Mouse (Mus musculus): ENCODE measurements around the gene Kif6. TPM values are rescaled to one million over a fixed set of nuclear protein-coding genes. Genes with fewer than 3 reads are reported as not detected.
A peak's percentile ranks its signal among the peaks of the same experiment; 100 is the strongest.

Gene Kif6
- polyA plus RNA-seq, 1 experiment from 2014 or later, result 3.3 TPM

- Histone ChIP-seq H3K36me3 (no peaks in the 10 kb centered on the region), H3K9me3 (no peaks in the 10 kb centered on the region), H3K4me1 (replicated peaks) (peaks cover 5% of the 10 kb centered on the region; the same call in 1 of the 2 replicates), H3K4me2 (no peak overlapping the region), H3K9ac (no peak overlapping the region), H3K27me3 (peaks cover 21% of the 10 kb centered on the region), H3K4me3 (no peak overlapping the region), H3K27ac (replicated peaks) (no peak overlapping the region)
- 16% methylated on average over 7 of the region's 7 CpGs for WGBS
- ATAC-seq (ENCODE audit: low read depth), result peak; percentile 68
Measured at GRCm38 (mm10) chr17:49898849-49899331, 284.0 kb downstream of the Kif6 start.

DNA sequence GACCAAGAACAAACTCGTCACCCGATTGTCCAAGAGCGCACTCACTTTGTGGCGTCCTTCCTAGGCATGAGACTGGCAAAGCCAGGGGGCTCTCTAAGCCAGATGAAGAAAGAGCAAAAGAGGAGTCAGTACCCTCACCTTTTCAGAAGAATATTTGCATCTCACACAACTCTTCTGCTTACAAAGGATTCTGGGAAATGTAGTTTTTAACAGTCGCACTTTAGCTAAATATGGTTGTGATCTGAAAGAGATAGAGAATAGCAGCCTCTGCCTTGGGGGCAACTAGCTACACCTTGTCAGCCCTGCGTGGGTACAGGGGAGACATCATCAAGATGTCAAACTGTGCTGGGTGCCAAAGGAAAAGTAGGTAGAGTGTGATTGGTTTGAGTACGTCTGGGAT lies 287.7 kb downstream of the Kif6 start:
- H3K9ac ChIP-seq, result no peak overlapping the region
- 84% methylated on average over 7 of the region's 7 CpGs for WGBS
- ATAC-seq (ENCODE audit: low read depth), result no peak
- no peaks in the 10 kb centered on the region for H3K36me3 ChIP-seq
- H3K4me3 ChIP-seq, result no peak overlapping the region
- H3K4me1 ChIP-seq (replicated peaks), result peaks cover 5% of the 10 kb centered on the region; the same call in 1 of the 2 replicates
- H3K4me2 ChIP-seq, result no peak overlapping the region
- no peaks in the 10 kb centered on the region for H3K9me3 ChIP-seq
- H3K27ac ChIP-seq (replicated peaks), result no peak overlapping the region
- H3K27me3 ChIP-seq, result peaks cover 21% of the 10 kb centered on the region

DNA sequence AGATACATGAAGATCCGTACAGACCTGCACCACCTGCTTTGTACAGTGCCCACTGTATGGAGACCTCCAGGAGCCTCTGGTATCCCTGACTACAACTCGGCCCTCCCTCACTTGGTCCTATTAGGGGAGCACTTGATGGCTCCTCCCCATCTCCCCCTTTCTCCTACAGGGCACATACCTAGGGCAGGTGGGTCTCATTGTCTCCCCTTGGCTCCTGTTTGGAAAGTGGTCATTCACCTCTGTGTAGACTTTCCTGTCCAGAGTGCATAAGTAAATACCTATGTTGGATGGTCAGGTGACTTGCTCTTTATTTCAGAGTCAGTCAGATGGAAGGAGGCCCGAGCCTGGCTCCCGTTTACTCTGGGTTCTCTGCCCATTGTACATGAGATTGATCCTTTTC lies 308.5 kb downstream of the Kif6 start:
- Histone ChIP-seq H3K4me1 (replicated peaks) (no peaks in the 10 kb centered on the region), H3K9ac (no peak overlapping the region), H3K9me3 (no peaks in the 10 kb centered on the region), H3K27me3 (no peaks in the 10 kb centered on the region), H3K27ac (replicated peaks) (no peak overlapping the region), H3K36me3 (no peaks in the 10 kb centered on the region), H3K4me3 (no peak overlapping the region), H3K4me2 (no peak overlapping the region)
- 70% methylated on average over 4 of the region's 4 CpGs for WGBS
- ATAC-seq (ENCODE audit: low read depth), result peak; percentile 23; the same call in 1 of the 2 replicates

DNA sequence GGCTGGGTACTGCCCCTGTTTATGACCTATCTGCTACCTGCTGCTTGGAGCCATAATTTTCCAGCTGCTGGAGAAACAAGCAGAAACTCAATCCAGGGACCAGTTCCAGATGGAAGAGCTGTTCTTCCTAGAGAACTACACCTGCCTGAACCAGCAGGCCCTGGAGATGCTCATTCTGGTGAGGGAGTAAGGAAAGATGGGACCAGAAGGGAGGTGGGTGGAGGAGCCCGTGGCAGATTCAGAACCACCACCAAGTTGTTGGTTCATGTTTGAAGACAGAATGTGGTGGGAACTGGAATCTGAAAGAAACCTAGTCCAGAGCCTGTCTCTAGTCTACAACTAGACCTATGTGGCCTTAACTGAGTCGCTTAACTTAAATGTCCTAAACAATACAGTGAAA lies 312.7 kb downstream of the Kif6 start:
- Histone ChIP-seq H3K4me3 (no peak overlapping the region), H3K4me1 (replicated peaks) (no peaks in the 10 kb centered on the region), H3K9ac (no peak overlapping the region), H3K36me3 (no peaks in the 10 kb centered on the region), H3K27ac (replicated peaks) (no peak overlapping the region), H3K4me2 (no peak overlapping the region), H3K9me3 (no peaks in the 10 kb centered on the region), H3K27me3 (no peaks in the 10 kb centered on the region)
- no peak for ATAC-seq (ENCODE audit: low read depth)
- WGBS, result 86% methylated on average over 2 of the region's 2 CpGs

DNA sequence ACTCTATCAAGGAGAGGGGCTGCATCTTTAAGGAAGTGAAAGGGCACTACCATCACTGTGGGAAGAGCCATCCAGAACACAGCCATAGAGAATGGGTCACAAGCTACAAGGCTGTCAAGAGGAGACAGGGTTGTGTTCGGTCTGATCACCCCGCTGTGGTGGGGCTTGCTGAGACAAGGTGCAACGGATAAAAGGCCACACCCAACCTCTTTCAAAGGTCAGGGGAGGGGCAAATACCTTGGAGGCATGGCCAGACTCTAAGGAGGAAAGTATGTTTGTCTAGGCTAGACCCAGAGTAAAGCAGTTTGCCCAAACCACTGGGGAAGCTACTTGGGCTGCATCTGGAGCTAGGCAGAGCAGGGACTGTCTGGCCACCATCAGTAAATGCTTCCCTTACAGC lies 318.9 kb downstream of the Kif6 start:
- H3K27ac ChIP-seq (replicated peaks), result no peak overlapping the region
- no peak overlapping the region for H3K9ac ChIP-seq
- WGBS, result 71% methylated on average over 3 of the region's 3 CpGs
- 0 out of 2 replicates have a peak, but pooled peaks cover 5% of the 10 kb centered on the region for H3K4me1 ChIP-seq (replicated peaks)
- no peaks in the 10 kb centered on the region for H3K9me3 ChIP-seq
- no peak overlapping the region for H3K4me2 ChIP-seq
- H3K4me3 ChIP-seq, result no peak overlapping the region
- no peak for ATAC-seq (ENCODE audit: low read depth)
- no peaks in the 10 kb centered on the region for H3K36me3 ChIP-seq
- no peaks in the 10 kb centered on the region for H3K27me3 ChIP-seq

DNA sequence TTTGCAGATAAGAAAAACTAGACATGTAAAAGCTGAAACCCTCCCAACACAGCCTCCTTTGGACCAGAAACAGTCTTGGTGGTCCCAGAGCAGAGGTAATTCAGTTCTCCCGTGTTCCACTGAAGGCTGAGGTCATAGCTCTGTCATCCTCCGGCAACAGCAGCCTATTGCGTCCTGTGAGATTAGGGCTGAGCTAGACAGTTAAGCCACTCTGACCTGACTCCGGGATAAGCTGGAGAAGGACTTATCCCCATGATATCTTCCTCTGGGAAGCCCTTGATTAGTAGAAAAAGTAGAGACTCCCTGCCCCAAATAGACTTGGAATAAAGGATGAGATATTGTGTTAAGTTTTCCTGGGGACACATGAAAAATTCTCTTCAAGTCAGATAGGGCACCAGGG lies 319.6 kb downstream of the Kif6 start:
- Histone ChIP-seq H3K4me1 (replicated peaks) (0 out of 2 replicates have a peak, but pooled peaks cover 5% of the 10 kb centered on the region), H3K4me2 (no peak overlapping the region), H3K4me3 (no peak overlapping the region), H3K9ac (no peak overlapping the region), H3K9me3 (no peaks in the 10 kb centered on the region), H3K27ac (replicated peaks) (no peak overlapping the region), H3K27me3 (no peaks in the 10 kb centered on the region), H3K36me3 (no peaks in the 10 kb centered on the region)
- ATAC-seq (ENCODE audit: low read depth), result no peak
- WGBS, result 74% methylated on average over 4 of the region's 4 CpGs

DNA sequence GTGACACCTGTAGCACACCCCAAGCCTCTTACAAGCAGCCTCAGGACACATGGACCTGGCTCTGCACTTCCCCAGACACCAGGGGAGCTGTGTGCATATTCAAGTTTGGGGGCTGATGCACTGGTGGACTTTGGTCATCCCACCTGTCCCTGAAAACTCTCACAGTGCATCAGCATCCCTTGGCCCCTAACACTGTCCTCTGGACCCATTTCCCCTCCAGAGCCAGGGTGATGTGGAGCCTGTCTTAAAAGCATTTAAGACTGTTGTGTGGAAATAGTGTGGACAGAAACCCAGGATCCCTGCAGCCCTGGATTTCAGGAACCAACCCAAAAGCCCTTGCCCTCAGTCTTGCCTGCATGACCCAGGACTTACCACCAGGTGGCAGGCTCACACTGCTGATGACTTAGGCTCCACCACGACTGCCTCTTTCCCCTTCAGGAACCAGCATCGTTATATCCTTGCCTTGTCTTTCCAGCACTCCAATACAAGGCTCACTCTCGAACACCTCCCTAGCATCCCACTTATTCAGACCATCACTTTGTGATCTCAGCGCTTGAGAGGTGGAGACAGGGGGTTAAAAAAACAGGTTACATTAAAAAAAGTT lies 320.8 kb downstream of the Kif6 start:
- no peaks in the 10 kb centered on the region for H3K36me3 ChIP-seq
- H3K9ac ChIP-seq, result peak overlapping the region; percentile 49; the same call in 1 of the 2 replicates
- H3K27ac ChIP-seq (replicated peaks), result no peak overlapping the region
- H3K9me3 ChIP-seq, result no peaks in the 10 kb centered on the region
- WGBS, result under 1% methylated on average over 4 of the region's 4 CpGs
- H3K27me3 ChIP-seq, result no peaks in the 10 kb centered on the region
- no peak overlapping the region for H3K4me2 ChIP-seq
- 0 out of 2 replicates have a peak, but pooled peaks cover 5% of the 10 kb centered on the region for H3K4me1 ChIP-seq (replicated peaks)
- H3K4me3 ChIP-seq, result no peak overlapping the region
- peak; percentile 86 for ATAC-seq (ENCODE audit: low read depth)

DNA sequence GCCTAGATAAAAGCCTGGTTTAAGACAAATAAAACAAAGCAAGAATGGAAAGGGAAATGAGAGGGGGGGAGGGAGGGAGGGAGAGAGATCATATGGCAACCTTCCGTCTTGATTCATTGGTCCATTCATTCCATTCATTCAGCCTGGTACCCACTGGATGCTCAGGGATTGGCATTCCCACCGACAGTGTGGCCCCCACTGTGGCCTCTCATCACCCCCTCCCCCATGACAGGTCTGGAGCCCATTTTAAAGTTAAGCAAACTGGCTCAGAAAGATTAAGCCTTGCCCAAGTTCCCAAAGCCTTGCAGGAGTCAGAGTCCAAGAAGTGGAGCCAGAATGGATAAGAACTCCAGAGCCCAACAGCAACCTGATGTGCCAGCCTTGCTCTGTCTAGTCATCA lies 321.3 kb downstream of the Kif6 start:
- ATAC-seq (ENCODE audit: low read depth), result peak; percentile 29

GRCm38 (mm10) chr17:49939146-49939545 lies 324.2 kb downstream of the Kif6 start:
- Histone ChIP-seq H3K27me3 (no peaks in the 10 kb centered on the region), H3K36me3 (no peaks in the 10 kb centered on the region), H3K27ac (replicated peaks) (no peak overlapping the region), H3K9me3 (no peaks in the 10 kb centered on the region), H3K4me3 (no peak overlapping the region), H3K4me1 (replicated peaks) (0 out of 2 replicates have a peak, but pooled peaks cover 5% of the 10 kb centered on the region), H3K4me2 (no peak overlapping the region), H3K9ac (no peak overlapping the region)
- WGBS, result 69% methylated on average over 7 of the region's 7 CpGs
- no peak for ATAC-seq (ENCODE audit: low read depth)

More for the DNA sequence above, 321.3 kb downstream of the Kif6 start:
- H3K36me3 ChIP-seq, result no peaks in the 10 kb centered on the region
- no peaks in the 10 kb centered on the region for H3K9me3 ChIP-seq
- H3K9ac ChIP-seq, result peak overlapping the region; percentile 49; the same call in 1 of the 2 replicates
- H3K4me1 ChIP-seq (replicated peaks), result 0 out of 2 replicates have a peak, but pooled peaks cover 5% of the 10 kb centered on the region
- H3K4me3 ChIP-seq, result no peak overlapping the region
- 6% methylated on average over 2 of the region's 2 CpGs for WGBS
- H3K4me2 ChIP-seq, result no peak overlapping the region
- no peak overlapping the region for H3K27ac ChIP-seq (replicated peaks)
- no peaks in the 10 kb centered on the region for H3K27me3 ChIP-seq

DNA sequence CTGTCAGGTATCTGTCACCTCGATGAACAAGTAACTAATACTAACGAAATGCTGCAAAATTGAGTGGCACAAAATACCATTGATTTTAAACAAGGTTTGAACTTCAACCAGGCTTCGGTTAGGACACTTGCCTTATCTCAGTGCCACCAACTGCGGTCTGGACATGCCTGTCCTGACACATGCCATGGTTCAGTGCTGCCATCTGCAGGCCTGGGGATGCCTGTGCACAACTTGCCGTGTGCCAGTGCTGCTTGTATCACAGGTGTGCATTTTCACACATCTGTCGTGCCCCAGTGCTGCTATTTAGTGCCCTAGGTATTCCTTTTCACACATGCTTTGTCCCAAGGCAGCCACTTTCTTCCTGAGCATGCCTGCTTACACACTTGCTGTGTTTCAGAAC lies 327.7 kb downstream of the Kif6 start:
- Histone ChIP-seq H3K36me3 (no peaks in the 10 kb centered on the region), H3K9me3 (no peaks in the 10 kb centered on the region), H3K27me3 (no peaks in the 10 kb centered on the region), H3K27ac (replicated peaks) (no peak overlapping the region), H3K4me3 (no peak overlapping the region), H3K4me1 (replicated peaks) (no peaks in the 10 kb centered on the region), H3K9ac (no peak overlapping the region), H3K4me2 (no peak overlapping the region)
- WGBS, result 70% methylated on average over 6 of the region's 6 CpGs
- ATAC-seq (ENCODE audit: low read depth), result no peak

- H3K27me3 ChIP-seq, result no peaks in the 10 kb centered on the region
- H3K9me3 ChIP-seq, result no peaks in the 10 kb centered on the region
- no peaks in the 10 kb centered on the region for H3K36me3 ChIP-seq
- ATAC-seq (ENCODE audit: low read depth), result peak; percentile 70; the same call in 1 of the 2 replicates
- peaks cover 11% of the 10 kb centered on the region for H3K4me1 ChIP-seq (replicated peaks)
- H3K4me3 ChIP-seq, result peak overlapping the region; percentile 20
- 8% methylated on average over 7 of the region's 7 CpGs for WGBS
- H3K9ac ChIP-seq, result peak overlapping the region; percentile 60; the same call in 1 of the 2 replicates
- peak overlapping the region; percentile 57; the same call in 1 of the 2 replicates for H3K27ac ChIP-seq (replicated peaks)
- H3K4me2 ChIP-seq, result peak overlapping the region; percentile 54
Measured at GRCm38 (mm10) chr17:49951491-49951855, 336.5 kb downstream of the Kif6 start.

DNA sequence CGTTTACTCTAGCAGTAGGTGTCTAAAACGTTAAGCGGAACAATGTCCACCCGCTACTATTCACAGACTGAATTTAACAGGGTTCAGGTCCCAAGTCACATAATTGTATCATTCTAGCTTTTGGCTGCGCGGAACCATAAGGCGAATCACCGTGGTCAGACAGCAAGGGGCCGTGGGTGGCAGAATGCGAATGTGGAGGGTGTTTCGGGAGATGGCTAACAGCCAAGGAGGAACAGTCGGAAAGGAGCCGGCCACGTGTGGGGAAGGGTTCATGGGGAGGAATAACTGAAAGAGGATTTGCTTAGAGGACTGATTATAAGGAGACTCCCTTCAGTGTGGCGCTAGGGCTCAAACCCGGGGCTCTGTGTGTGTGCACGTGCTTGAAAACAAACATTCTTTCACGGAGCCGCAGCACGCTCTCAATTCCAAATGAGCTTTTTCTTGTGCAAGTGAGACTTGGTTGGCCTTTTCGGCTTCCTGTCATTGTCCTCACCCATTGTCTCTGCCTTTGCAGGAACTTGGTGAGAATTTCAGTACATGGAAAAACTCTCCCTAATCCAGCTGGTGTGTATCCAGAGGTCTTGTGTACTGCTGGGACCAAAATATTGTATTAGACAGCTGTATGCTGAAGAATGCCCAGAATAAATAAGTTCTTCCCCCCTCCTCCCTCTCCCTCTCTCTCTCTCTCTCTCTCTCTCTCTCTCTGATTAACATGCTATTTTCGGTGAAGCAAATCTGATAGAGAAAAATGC lies 337.1 kb downstream of the Kif6 start:
- 26% methylated on average over 22 of the region's 22 CpGs for WGBS
- H3K27ac ChIP-seq (replicated peaks), result peak overlapping the region; percentile 57; the same call in 1 of the 2 replicates
- peaks cover 11% of the 10 kb centered on the region for H3K4me1 ChIP-seq (replicated peaks)
- no peaks in the 10 kb centered on the region for H3K9me3 ChIP-seq
- H3K36me3 ChIP-seq, result no peaks in the 10 kb centered on the region
- H3K4me3 ChIP-seq, result peak overlapping the region; percentile 20
- ATAC-seq (ENCODE audit: low read depth), result peak; percentile 66; the same call in 1 of the 2 replicates
- peak overlapping the region; percentile 60 for H3K9ac ChIP-seq
- no peaks in the 10 kb centered on the region for H3K27me3 ChIP-seq
- peak overlapping the region; percentile 54 for H3K4me2 ChIP-seq
